Mouse (Mus musculus): ENCODE results near the gene Hacd2. TPM values are rescaled to one million over a fixed set of nuclear protein-coding genes. Genes with fewer than 3 reads are reported as not detected.

Gene Hacd2
- polyA plus RNA-seq, 1 experiment from 2014 or later = 40.8 TPM

- Histone ChIP-seq H3K27me3 (no peaks in the 10 kb centered on the region), H3K4me3 (no peak overlapping the region), H3K9me3 (replicated peaks) (no peaks in the 10 kb centered on the region), H3K9ac (peak overlapping the region; percentile 27; the same call in 1 of the 2 replicates), H3K27ac (peak overlapping the region; percentile 71), H3K36me3 (ENCODE audit: poor library complexity, severe bottlenecking) (no peaks in the 10 kb centered on the region), H3K4me1 (peaks cover 18% of the 10 kb centered on the region), H3K4me2 (peak overlapping the region; percentile 38)
- WGBS = 9% methylated on average over 11 of the region's 11 CpGs
- peak; percentile 83 for ATAC-seq
These were observed 117.8 kb downstream of the Hacd2 start for GRCm38 (mm10) chr16:35139873-35140619.

GRCm38 (mm10) chr16:35140620-35140975 is 118.4 kb downstream of the Hacd2 start:
- Histone ChIP-seq H3K36me3 (ENCODE audit: poor library complexity, severe bottlenecking) (0 out of 2 replicates have a peak, but pooled peaks cover 2% of the 10 kb centered on the region), H3K9me3 (replicated peaks) (no peaks in the 10 kb centered on the region), H3K27me3 (no peaks in the 10 kb centered on the region), H3K9ac (no peak overlapping the region), H3K4me3 (no peak overlapping the region), H3K4me2 (peak overlapping the region; percentile 38), H3K27ac (peak overlapping the region; percentile 71; the same call in 1 of the 2 replicates), H3K4me1 (peaks cover 18% of the 10 kb centered on the region)
- 25% methylated on average over 9 of the region's 9 CpGs for WGBS
- peak; percentile 50; the same call in 1 of the 2 replicates for ATAC-seq

GRCm38 (mm10) chr16:35141839-35142238 is 119.6 kb downstream of the Hacd2 start:
- Histone ChIP-seq H3K27ac (peak overlapping the region; percentile 10; the same call in 1 of the 2 replicates), H3K9ac (no peak overlapping the region), H3K4me1 (peaks cover 18% of the 10 kb centered on the region), H3K27me3 (no peaks in the 10 kb centered on the region), H3K36me3 (ENCODE audit: poor library complexity, severe bottlenecking) (0 out of 2 replicates have a peak, but pooled peaks cover 2% of the 10 kb centered on the region), H3K4me3 (no peak overlapping the region), H3K9me3 (replicated peaks) (no peaks in the 10 kb centered on the region), H3K4me2 (no peak overlapping the region)
- no peak for ATAC-seq
- WGBS = 69% methylated on average over 8 of the region's 8 CpGs

- no peak for ATAC-seq
- no peaks in the 10 kb centered on the region for H3K9me3 ChIP-seq (replicated peaks)
- 11% methylated on average over 4 of the region's 4 CpGs for WGBS
These were observed 123.9 kb downstream of the Hacd2 start for GRCm38 (mm10) chr16:35146153-35146552.

GRCm38 (mm10) chr16:35153146-35153755 is 131.0 kb downstream of the Hacd2 start:
- Histone ChIP-seq H3K9me3 (replicated peaks) (no peaks in the 10 kb centered on the region), H3K36me3 (ENCODE audit: poor library complexity, severe bottlenecking) (no peaks in the 10 kb centered on the region), H3K4me1 (peaks cover 42% of the 10 kb centered on the region), H3K4me2 (no peak overlapping the region), H3K27me3 (peaks cover 59% of the 10 kb centered on the region), H3K4me3 (no peak overlapping the region), H3K27ac (no peak overlapping the region), H3K9ac (no peak overlapping the region)
- whole genome bisulfite sequencing = 5% methylated on average over 12 of the region's 12 CpGs
- no peak for ATAC-seq

More at GRCm38 (mm10) chr16:35146153-35146552, 123.9 kb downstream of the Hacd2 start:
- Histone ChIP-seq H3K4me2 (no peak overlapping the region), H3K27me3 (peaks cover 5% of the 10 kb centered on the region; the same call in 1 of the 2 replicates), H3K36me3 (ENCODE audit: poor library complexity, severe bottlenecking) (0 out of 2 replicates have a peak, but pooled peaks cover 2% of the 10 kb centered on the region), H3K9ac (no peak overlapping the region), H3K27ac (no peak overlapping the region), H3K4me1 (no peaks in the 10 kb centered on the region), H3K4me3 (no peak overlapping the region)

- Histone ChIP-seq H3K4me3 (peak overlapping the region; percentile 71), H3K27ac (peak overlapping the region; percentile 71; the same call in 1 of the 2 replicates), H3K4me1 (peaks cover 51% of the 10 kb centered on the region), H3K9ac (peak overlapping the region; percentile 83), H3K27me3 (peaks cover 61% of the 10 kb centered on the region), H3K9me3 (replicated peaks) (no peaks in the 10 kb centered on the region), H3K4me2 (peak overlapping the region; percentile 94), H3K36me3 (ENCODE audit: poor library complexity, severe bottlenecking) (no peaks in the 10 kb centered on the region)
- ATAC-seq = peak; percentile 76
- under 1% methylated on average over 29 of the region's 29 CpGs for WGBS
These were observed 132.0 kb downstream of the Hacd2 start for GRCm38 (mm10) chr16:35154245-35154640.

- no peaks in the 10 kb centered on the region for H3K9me3 ChIP-seq (replicated peaks)
- H3K27me3 ChIP-seq = peaks cover 61% of the 10 kb centered on the region
- H3K9ac ChIP-seq = peak within 1 kb of the TSS; percentile 83
- peak within 1 kb of the TSS; percentile 71 for H3K4me3 ChIP-seq
- peak within 1 kb of the TSS; percentile 94 for H3K4me2 ChIP-seq
- peaks cover 56% of the 10 kb centered on the region for H3K4me1 ChIP-seq
- ATAC-seq = peak; percentile 77
- H3K27ac ChIP-seq = peak within 1 kb of the TSS; percentile 71
- WGBS = under 1% methylated on average over 42 of the region's 104 CpGs
- H3K36me3 ChIP-seq (ENCODE audit: poor library complexity, severe bottlenecking) = no peaks in the 10 kb centered on the region
These were observed 132.6 kb downstream of the Hacd2 start, which contains the start of gene Adcy5 for GRCm38 (mm10) chr16:35154641-35155390. Gene Adcy5, plus strand, starts transcription at chr16:35154877.

- H3K4me2 ChIP-seq = peak overlapping the region; percentile 94
- H3K4me3 ChIP-seq = peak overlapping the region; percentile 71
- peaks cover 65% of the 10 kb centered on the region for H3K4me1 ChIP-seq
- no peaks in the 10 kb centered on the region for H3K9me3 ChIP-seq (replicated peaks)
- peaks cover 58% of the 10 kb centered on the region for H3K27me3 ChIP-seq
- H3K36me3 ChIP-seq (ENCODE audit: poor library complexity, severe bottlenecking) = no peaks in the 10 kb centered on the region
- peak overlapping the region; percentile 71 for H3K27ac ChIP-seq
- H3K9ac ChIP-seq = peak overlapping the region; percentile 83
- peak; percentile 25 for ATAC-seq
- WGBS = under 1% methylated on average over 78 of the region's 87 CpGs
These were observed 133.4 kb downstream of the Hacd2 start for GRCm38 (mm10) chr16:35155391-35156305.

GRCm38 (mm10) chr16:35156306-35156695 is 134.1 kb downstream of the Hacd2 start:
- Histone ChIP-seq H3K4me1 (peaks cover 71% of the 10 kb centered on the region), H3K4me3 (peak overlapping the region; percentile 71), H3K36me3 (ENCODE audit: poor library complexity, severe bottlenecking) (no peaks in the 10 kb centered on the region), H3K27me3 (peaks cover 54% of the 10 kb centered on the region), H3K9me3 (replicated peaks) (no peaks in the 10 kb centered on the region), H3K9ac (peak overlapping the region; percentile 83), H3K4me2 (peak overlapping the region; percentile 94), H3K27ac (no peak overlapping the region)
- 3% methylated on average over 48 of the region's 48 CpGs for WGBS
- ATAC-seq = no peak

GRCm38 (mm10) chr16:35156832-35157231 is 134.6 kb downstream of the Hacd2 start:
- Histone ChIP-seq H3K9me3 (replicated peaks) (no peaks in the 10 kb centered on the region), H3K36me3 (ENCODE audit: poor library complexity, severe bottlenecking) (no peaks in the 10 kb centered on the region), H3K4me3 (peak overlapping the region; percentile 71), H3K27ac (no peak overlapping the region), H3K9ac (0 out of 2 replicates have a peak overlapping the region, but pooled peaks have one; percentile 83), H3K27me3 (peaks cover 49% of the 10 kb centered on the region), H3K4me2 (peak overlapping the region; percentile 94), H3K4me1 (peaks cover 72% of the 10 kb centered on the region)
- WGBS = 79% methylated on average over 21 of the region's 21 CpGs
- ATAC-seq = no peak
